Mouse (Mus musculus) liver, adult 2 months (tissue): ENCODE data around the gene Grk1.

Experiments
- CTCF ChIP-seq: fragments of 200-500 bp; IDR thresholded peaks from 2 replicates; pipeline ENCODE4 v1.5.1; 2011; ENCODE audit warnings: low read depth, low read length, control low read depth
- POLR2A ChIP-seq: fragments of 200-500 bp; IDR thresholded peaks from 2 replicates; pipeline ENCODE4 v1.6.1; 2011; ENCODE audit warnings: low read length, control low read depth; ENCODE audit not compliant: insufficient read depth; ENCODE audit errors: extremely low read depth

DNA sequence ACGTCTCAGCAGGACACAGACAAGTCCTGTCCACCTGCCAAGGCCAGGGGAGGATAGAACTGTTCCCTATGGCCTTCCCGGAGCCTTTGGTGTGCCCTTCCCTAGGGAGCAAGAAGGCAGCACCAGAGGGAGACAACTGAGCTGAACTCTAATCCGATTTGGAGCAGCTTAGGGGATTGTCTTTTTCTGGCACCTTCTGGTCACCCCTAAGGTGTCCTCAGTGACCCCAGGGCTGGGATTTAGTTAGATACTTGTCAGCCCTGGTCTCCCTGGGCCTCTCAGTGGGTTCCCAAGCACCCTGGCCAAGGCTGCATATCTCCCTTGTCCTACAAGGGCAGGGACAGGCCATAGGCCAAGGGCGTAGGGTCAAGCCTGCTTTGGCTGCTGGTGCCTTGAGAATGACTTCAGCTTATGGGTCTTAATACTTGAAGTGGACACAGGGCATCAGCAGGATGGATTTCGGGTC lies at the start of gene Grk1:
- no peak for TF ChIP-seq CTCF
- no peak for TF ChIP-seq POLR2A
